Mouse (Mus musculus) bone marrow, adult 2 months (tissue): Measurements from ENCODE around the gene Fam155a.

Experiments used
- CTCF ChIP-seq: fragments of 200-500 bp; IDR thresholded peaks from 2 replicates; pipeline ENCODE4 v1.5.1; 2011; ENCODE audit warnings: low read length, control low read depth; ENCODE audit not compliant: control insufficient read depth, insufficient read depth
- POLR2A ChIP-seq: fragments of 200-500 bp; IDR thresholded peaks from 2 replicates; pipeline ENCODE4 v1.6.1; 2011; ENCODE audit warnings: low read depth, mild to moderate bottlenecking, control low read depth, low read length, borderline replicate concordance; ENCODE audit not compliant: control insufficient read depth

DNA sequence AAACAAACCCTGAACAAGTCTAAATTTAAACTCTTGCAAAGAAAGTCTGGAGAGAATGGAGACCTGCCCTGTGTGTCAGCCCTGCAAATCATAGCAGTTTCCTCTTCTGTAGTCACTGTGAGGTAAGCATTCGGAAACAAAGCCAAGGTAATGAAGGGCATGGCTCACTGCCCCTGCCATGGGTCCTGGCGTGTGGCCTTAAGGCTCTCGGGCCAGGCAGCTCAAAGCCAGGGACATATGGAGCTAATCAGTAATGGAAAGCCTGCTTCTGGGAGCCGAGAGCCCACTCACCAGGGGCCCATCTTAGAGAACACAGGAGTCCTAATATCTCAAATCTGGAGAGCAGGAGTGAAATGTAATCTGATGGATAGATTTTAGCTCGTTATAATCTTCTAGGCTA, 525.0 kb downstream of the Fam155a start:
- TF ChIP-seq CTCF: no peak
- no peak for TF ChIP-seq POLR2A
